Mouse (Mus musculus) embryonic facial prominence, embryonic 15.5 days (tissue): ENCODE measurements around the gene Ccdc51. TPM values are rescaled to one million over a fixed set of nuclear protein-coding genes. Genes with fewer than 3 reads are reported as not detected.

Experiments
- ATAC-seq: fragments of 200-750 bp; cut with Nextera tagmentation; 2 replicates; pipeline ENCODE4 v1.8.0; 2017; ENCODE audit warnings: low read depth, moderate TSS enrichment; ENCODE audit not compliant: insufficient number of reproducible peaks, low FRiP score, low TSS enrichment
- H3K27ac ChIP-seq: fragments of 300-500 bp; sonication (generic); replicated peaks from 2 replicates; pipeline ENCODE4 v1.5.1; 2015; ENCODE audit warnings: mild to moderate bottlenecking, inconsistent platforms
- H3K27me3 ChIP-seq: fragments of 300-500 bp; sonication (generic); 2 replicates; pipeline ENCODE4 v1.6.1; 2015; ENCODE audit warnings: inconsistent platforms
- H3K36me3 ChIP-seq: fragments of 300-500 bp; sonication (generic); 2 replicates; pipeline ENCODE4 v1.6.1; 2015; ENCODE audit warnings: mild to moderate bottlenecking, inconsistent platforms
- H3K4me1 ChIP-seq: fragments of 300-500 bp; sonication (generic); 2 replicates; pipeline ENCODE4 v1.6.1; 2015; ENCODE audit warnings: inconsistent platforms
- H3K4me2 ChIP-seq: fragments of 300-500 bp; sonication (generic); replicated peaks from 2 replicates; pipeline ENCODE4 v1.6.1; 2015; ENCODE audit warnings: mild to moderate bottlenecking, inconsistent platforms
- H3K4me3 ChIP-seq: fragments of 300-500 bp; sonication (generic); replicated peaks from 2 replicates; pipeline ENCODE4 v1.5.1; 2015; ENCODE audit warnings: mild to moderate bottlenecking, inconsistent platforms
- H3K9ac ChIP-seq: fragments of 300-500 bp; sonication (generic); 2 replicates; pipeline ENCODE4 v1.6.1; 2015; ENCODE audit warnings: inconsistent platforms
- H3K9me3 ChIP-seq: fragments of 300-500 bp; sonication (generic); replicated peaks from 2 replicates; pipeline ENCODE4 v1.6.1; 2016; ENCODE audit warnings: inconsistent platforms
- WGBS: fragments of 180-500 bp; shearing (Covaris S2); methylation state at CpG from one replicate; pipeline ENCODE4 v1.1.7; 2015; 5-methylcytosine and 5-hydroxymethylcytosine counted together
- polyA plus RNA-seq: library from polyadenylated mRNA; unstranded; fragments of >200 nt; fragmentation: Nextera tagmentation; extraction: Ambion mirVana; gene quantifications from 2 replicates; pipeline ENCODE4 v1.2.1, GENCODE M21; 2015

Ccdc51 gene
- polyA plus RNA-seq, 1 experiment from 2014 or later, result 16.6 TPM

DNA sequence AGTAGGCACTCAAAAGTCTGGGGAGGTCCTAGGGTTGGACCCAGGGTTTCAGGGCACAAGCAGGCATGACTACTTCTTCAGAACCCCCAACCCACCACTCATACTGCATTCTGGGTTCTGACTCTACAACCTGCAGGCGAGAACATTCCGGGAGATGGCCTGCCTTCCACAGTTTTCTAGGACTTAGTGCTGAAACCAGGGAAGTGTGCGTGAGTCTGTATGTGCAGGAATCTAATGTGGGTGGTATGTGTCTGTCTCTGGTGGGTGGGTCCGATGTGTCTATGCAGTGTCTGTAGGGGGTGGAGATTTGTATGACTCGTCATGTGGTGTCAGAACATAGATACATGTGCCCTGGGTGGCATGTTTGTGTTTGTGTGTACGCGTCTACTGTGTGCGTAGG lies 16.1 kb downstream of the Ccdc51 start:
- Histone ChIP-seq H3K27me3 (no peaks in the 10 kb centered on the region), H3K36me3 (peaks cover 18% of the 10 kb centered on the region; the same call in 1 of the 2 replicates), H3K9ac (no peak overlapping the region), H3K4me3 (no peak overlapping the region), H3K4me2 (peak overlapping the region; percentile 84), H3K4me1 (peaks cover 59% of the 10 kb centered on the region), H3K9me3 (no peaks in the 10 kb centered on the region), H3K27ac (peak overlapping the region; percentile 99)
- no peak for ATAC-seq
- 74% methylated on average over 8 of the region's 8 CpGs for WGBS

DNA sequence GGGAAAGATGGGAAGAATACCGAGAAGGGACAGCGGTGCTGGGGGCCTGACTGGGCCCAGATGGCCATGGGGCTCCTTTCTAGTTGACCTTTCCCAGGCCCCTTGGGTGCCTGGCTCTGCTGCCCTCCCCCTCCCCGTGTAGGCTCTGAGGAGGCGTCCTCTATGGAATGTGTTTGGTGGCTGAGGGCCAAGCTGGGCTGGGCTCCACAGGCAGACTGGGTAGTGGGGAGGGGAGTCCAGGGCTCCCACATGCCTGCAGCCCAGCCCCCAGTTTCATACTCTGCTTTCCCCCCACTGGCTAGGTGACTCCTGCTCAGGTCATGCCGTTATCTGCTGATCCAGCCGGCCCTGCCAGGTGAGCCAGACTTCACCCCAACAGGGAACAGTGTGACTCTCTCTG lies 16.7 kb downstream of the Ccdc51 start:
- ATAC-seq, result no peak
- no peak overlapping the region for H3K4me3 ChIP-seq

DNA sequence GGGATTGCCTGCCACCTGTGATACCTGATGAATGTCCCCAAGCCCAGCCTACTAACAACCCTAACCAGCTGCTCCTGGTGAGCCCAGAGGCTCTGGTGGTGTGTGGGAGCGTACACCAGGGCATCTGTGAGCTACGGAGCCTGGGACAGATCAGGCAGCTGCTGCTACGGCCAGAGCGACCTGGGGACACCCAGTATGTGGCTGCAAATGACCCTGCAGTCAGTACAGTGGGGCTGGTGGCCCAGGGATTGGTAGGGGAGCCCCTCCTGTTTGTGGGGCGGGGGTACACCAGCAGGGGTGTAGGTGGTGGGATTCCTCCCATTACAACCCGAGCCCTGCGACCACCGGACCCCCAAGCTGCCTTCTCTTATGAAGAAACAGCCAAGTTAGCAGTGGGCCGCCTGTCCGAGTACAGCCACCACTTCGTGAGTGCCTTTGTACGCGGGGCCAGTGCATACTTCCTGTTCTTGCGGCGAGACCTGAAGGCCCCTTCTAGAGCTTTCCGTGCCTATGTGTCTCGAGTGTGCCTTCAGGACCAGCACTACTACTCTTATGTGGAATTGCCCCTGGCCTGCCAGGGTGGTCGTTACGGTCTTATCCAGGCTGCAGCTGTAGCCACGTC lies 18.1 kb downstream of the Ccdc51 start:
- Histone ChIP-seq H3K9me3 (no peaks in the 10 kb centered on the region), H3K4me3 (no peak overlapping the region), H3K36me3 (peaks cover 37% of the 10 kb centered on the region; the same call in 1 of the 2 replicates), H3K4me2 (no peak overlapping the region), H3K4me1 (peaks cover 53% of the 10 kb centered on the region), H3K27ac (no peak overlapping the region), H3K9ac (no peak overlapping the region), H3K27me3 (no peaks in the 10 kb centered on the region)
- WGBS, result 84% methylated on average over 20 of the region's 20 CpGs
- ATAC-seq, result no peak

More for the DNA sequence above, 16.7 kb downstream of the Ccdc51 start:
- no peaks in the 10 kb centered on the region for H3K9me3 ChIP-seq
- H3K9ac ChIP-seq, result no peak overlapping the region
- H3K27me3 ChIP-seq, result no peaks in the 10 kb centered on the region
- H3K4me2 ChIP-seq, result peak overlapping the region; percentile 4; the same call in 1 of the 2 replicates
- H3K36me3 ChIP-seq, result peaks cover 24% of the 10 kb centered on the region; the same call in 1 of the 2 replicates
- peak overlapping the region; percentile 99; the same call in 1 of the 2 replicates for H3K27ac ChIP-seq
- WGBS, result 32% methylated on average over 6 of the region's 6 CpGs
- peaks cover 54% of the 10 kb centered on the region for H3K4me1 ChIP-seq

DNA sequence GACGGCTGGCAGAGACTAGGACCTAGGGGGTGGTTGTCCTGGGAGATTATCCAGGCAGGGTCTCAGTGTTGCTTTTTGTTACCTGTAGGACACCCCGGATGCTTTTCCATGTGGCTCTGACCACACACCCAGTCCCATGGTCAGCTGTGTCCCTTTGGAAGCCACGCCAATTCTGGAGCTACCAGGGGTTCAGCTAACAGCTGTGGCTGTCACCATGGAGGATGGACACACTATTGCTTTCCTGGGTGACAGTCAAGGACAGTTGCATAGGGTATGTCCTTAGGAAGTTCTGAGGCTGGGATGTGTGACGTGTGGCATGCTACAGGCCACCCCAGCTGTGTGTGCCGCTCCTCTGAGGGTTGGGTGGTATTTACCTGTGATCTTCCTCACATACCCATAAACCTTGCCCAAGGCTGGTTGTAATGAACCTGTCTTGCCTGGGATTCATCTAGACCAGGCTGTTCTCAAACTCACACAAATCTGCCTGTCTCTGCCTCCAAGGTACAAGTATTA lies 19.7 kb downstream of the Ccdc51 start:
- WGBS, result 90% methylated on average over 5 of the region's 5 CpGs
- no peaks in the 10 kb centered on the region for H3K9me3 ChIP-seq
- H3K4me3 ChIP-seq, result no peak overlapping the region
- no peaks in the 10 kb centered on the region for H3K27me3 ChIP-seq
- H3K27ac ChIP-seq, result no peak overlapping the region
- H3K9ac ChIP-seq, result no peak overlapping the region
- H3K36me3 ChIP-seq, result peaks cover 52% of the 10 kb centered on the region; the same call in 1 of the 2 replicates
- no peak overlapping the region for H3K4me2 ChIP-seq
- H3K4me1 ChIP-seq, result peaks cover 43% of the 10 kb centered on the region
- ATAC-seq, result no peak

DNA sequence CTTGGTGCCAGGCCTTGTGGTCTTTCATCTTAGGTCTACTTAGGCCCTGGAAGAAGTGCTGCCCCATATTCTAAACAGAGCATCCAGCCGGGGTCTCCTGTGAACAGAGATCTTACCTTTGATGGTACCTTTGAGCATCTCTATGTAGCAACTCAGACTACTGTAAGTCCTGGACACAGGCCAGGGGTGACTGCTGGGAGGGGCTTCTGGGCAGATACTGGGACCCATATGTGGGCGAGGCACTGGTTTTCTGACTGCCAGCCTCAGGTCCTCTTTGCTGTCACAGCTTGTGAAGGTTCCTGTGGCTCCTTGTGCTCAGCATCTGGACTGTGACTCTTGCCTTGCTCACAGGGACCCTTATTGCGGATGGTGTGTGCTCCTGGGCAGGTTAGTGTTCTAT lies 20.2 kb downstream of the Ccdc51 start:
- Histone ChIP-seq H3K4me1 (peaks cover 37% of the 10 kb centered on the region), H3K9me3 (no peaks in the 10 kb centered on the region), H3K27me3 (no peaks in the 10 kb centered on the region), H3K9ac (no peak overlapping the region), H3K27ac (no peak overlapping the region), H3K4me2 (no peak overlapping the region), H3K4me3 (no peak overlapping the region), H3K36me3 (peaks cover 53% of the 10 kb centered on the region; the same call in 1 of the 2 replicates)
- WGBS, result 85% methylated on average over 3 of the region's 3 CpGs
- no peak for ATAC-seq

DNA sequence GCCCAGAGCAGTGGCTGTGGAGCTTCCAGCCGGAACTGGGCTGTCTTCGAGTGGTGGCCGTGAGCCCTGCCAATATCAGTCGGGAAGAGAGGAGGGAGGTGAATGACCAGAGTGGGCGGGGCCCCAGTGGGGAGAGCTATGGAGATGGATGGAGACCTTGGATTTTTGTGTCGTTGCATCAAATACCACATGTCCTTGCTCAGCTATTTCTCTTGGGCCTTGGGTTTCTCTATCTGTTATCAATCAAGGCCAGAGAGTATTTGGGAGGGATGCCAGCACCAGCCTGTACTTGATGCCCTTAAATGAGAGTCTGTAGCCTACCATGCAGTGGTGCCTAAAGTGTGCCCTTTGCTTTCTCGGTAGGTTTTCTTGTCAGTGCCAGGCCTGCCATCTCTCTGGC lies 21.0 kb downstream of the Ccdc51 start:
- peaks cover 57% of the 10 kb centered on the region; the same call in 1 of the 2 replicates for H3K36me3 ChIP-seq
- peaks cover 30% of the 10 kb centered on the region for H3K4me1 ChIP-seq
- no peaks in the 10 kb centered on the region for H3K27me3 ChIP-seq
- no peak overlapping the region for H3K9ac ChIP-seq
- H3K9me3 ChIP-seq, result no peaks in the 10 kb centered on the region
- no peak overlapping the region for H3K27ac ChIP-seq
- WGBS, result 76% methylated on average over 7 of the region's 7 CpGs
- no peak for ATAC-seq
- no peak overlapping the region for H3K4me2 ChIP-seq
- no peak overlapping the region for H3K4me3 ChIP-seq

DNA sequence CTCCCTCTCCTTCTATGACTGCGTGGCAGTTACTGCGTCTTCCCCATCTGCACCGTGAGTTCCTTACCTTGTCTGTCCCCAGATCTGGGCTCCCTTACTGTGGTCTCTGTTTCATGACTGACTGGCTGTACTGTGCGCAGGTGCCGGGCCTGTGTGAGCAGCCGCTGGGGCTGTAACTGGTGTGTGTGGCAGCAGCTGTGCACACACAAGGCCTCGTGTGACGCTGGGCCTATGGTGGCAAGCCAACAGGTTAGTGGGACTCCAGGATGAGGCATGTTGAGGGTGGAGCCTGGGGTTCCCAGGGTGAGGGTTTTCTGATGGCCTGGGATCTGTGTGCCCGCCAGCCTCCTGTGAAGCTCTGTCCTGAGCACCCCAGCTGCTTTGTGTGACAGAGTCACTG lies 21.8 kb downstream of the Ccdc51 start:
- peaks cover 22% of the 10 kb centered on the region for H3K4me1 ChIP-seq
- no peaks in the 10 kb centered on the region for H3K27me3 ChIP-seq
- H3K36me3 ChIP-seq, result peaks cover 65% of the 10 kb centered on the region
- no peak overlapping the region for H3K4me2 ChIP-seq
- H3K9me3 ChIP-seq, result no peaks in the 10 kb centered on the region
- no peak for ATAC-seq
- WGBS, result 90% methylated on average over 9 of the region's 9 CpGs
- H3K4me3 ChIP-seq, result no peak overlapping the region
- no peak overlapping the region for H3K9ac ChIP-seq
- H3K27ac ChIP-seq, result no peak overlapping the region

DNA sequence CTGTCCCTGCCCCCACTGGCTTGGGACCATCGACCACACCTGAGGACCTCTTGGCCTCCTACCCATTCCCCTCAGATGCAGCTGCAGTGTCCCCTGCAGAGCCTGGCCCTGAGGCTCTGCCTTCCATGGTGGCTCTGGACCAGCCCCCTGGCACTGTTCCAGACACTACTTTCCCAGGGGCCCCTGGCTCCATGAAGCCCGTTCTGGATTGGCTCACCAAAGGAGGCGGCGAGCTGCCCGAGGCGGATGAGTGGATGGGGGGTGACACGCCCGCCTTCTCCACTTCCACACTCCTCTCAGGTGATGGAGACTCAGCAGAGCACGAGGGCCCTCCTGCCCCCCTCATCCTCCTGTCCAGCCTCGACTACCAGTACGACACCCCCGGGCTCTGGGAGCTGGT lies 22.7 kb downstream of the Ccdc51 start:
- Histone ChIP-seq H3K27ac (no peak overlapping the region), H3K9me3 (no peaks in the 10 kb centered on the region), H3K4me1 (peaks cover 15% of the 10 kb centered on the region), H3K4me2 (no peak overlapping the region), H3K9ac (no peak overlapping the region), H3K27me3 (no peaks in the 10 kb centered on the region), H3K4me3 (no peak overlapping the region), H3K36me3 (peaks cover 72% of the 10 kb centered on the region)
- no peak for ATAC-seq
- 60% methylated on average over 12 of the region's 12 CpGs for WGBS

DNA sequence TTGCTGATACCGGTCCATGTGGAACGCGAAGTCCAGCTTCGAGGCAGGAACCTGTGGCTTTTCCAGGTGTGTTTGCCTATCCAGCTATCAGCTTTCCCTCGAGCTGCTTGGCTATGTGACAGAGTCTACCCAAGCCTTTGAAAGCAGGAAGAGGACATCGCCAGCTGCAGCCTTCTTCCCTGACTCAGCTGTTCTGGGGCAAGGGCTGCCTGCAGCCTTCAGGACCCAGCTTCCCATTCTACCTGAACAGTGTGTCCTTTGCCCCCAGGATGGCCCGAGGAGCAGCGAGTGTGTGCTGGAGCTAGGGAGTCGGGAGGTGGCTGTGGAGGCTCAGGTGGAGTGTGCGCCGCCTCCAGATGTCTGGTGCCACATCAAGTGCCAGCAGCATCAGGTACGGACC lies 23.4 kb downstream of the Ccdc51 start:
- Histone ChIP-seq H3K36me3 (peaks cover 76% of the 10 kb centered on the region), H3K4me2 (no peak overlapping the region), H3K4me1 (peaks cover 15% of the 10 kb centered on the region), H3K27me3 (no peaks in the 10 kb centered on the region), H3K27ac (no peak overlapping the region), H3K4me3 (no peak overlapping the region), H3K9ac (no peak overlapping the region), H3K9me3 (no peaks in the 10 kb centered on the region)
- 88% methylated on average over 12 of the region's 12 CpGs for WGBS
- no peak for ATAC-seq

DNA sequence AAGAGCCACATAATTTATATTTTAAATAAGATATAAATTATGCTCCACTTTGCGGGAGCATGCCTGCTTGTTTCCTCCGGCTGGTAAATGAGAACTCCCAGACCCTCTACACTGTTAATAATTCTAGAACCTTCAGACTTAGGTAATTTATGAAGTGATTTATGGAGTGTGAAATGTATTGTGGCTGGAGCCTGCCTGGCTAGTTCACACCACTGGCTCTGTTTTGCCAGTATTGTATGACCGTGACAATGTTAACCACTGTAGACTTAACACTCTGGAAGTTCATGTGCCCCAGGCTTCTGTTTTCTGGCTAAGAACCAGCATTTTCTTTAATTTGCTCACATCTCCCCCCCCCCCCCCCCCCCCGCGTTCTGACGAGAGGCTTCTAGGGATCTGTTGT lies 25.0 kb downstream of the Ccdc51 start:
- H3K9me3 ChIP-seq, result no peaks in the 10 kb centered on the region
- H3K4me3 ChIP-seq, result no peak overlapping the region
- H3K4me1 ChIP-seq, result peaks cover 15% of the 10 kb centered on the region
- 66% methylated on average over 6 of the region's 6 CpGs for whole genome bisulfite sequencing
- no peaks in the 10 kb centered on the region for H3K27me3 ChIP-seq
- no peak overlapping the region for H3K27ac ChIP-seq
- H3K9ac ChIP-seq, result no peak overlapping the region
- ATAC-seq, result no peak
- H3K4me2 ChIP-seq, result no peak overlapping the region
- H3K36me3 ChIP-seq, result peaks cover 88% of the 10 kb centered on the region

DNA sequence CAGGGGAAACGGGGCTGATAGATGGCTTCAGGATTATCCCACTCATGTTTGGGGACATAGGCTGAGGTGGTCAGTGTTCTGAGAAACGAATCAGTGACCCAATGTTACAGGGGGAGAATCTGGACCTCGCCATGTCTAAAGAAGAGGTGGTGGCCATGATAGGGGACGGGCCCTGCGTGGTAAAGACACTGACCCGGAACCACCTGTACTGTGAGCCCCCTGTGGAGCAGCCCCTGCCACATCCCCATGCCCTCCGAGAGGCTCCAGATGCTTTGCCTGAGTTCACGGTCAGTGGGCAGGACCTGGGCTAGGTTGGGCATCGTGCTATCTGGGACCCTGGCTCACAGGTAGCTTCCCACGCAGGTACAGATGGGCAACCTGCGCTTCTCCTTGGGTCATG lies 27.9 kb downstream of the Ccdc51 start:
- Histone ChIP-seq H3K9me3 (no peaks in the 10 kb centered on the region), H3K27me3 (no peaks in the 10 kb centered on the region), H3K4me1 (peaks cover 2% of the 10 kb centered on the region; the same call in 1 of the 2 replicates), H3K4me3 (no peak overlapping the region), H3K4me2 (no peak overlapping the region), H3K27ac (no peak overlapping the region), H3K9ac (no peak overlapping the region), H3K36me3 (peaks cover 91% of the 10 kb centered on the region)
- ATAC-seq, result no peak
- 94% methylated on average over 11 of the region's 11 CpGs for WGBS

DNA sequence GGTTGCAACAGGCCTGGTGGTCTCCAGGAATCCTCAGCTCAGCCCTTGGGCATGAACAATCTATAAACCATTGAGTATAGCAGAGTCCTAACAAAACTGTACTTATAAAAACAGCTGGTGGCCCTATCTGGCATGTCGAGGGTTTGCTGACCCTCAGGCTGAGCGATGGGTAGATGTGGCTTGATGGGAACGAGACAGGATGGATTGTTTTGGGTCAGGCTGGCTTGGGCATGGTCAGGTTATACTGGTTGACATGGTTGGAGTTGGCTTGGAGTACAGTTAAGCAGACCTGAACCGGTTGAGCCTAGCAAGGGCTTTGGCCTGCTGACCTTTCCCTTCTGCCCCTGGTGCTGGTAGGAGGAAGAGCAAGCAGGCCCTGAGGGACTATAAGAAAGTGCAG lies 28.8 kb downstream of the Ccdc51 start:
- no peak for ATAC-seq
- Histone ChIP-seq H3K27me3 (no peaks in the 10 kb centered on the region), H3K27ac (no peak overlapping the region), H3K9me3 (no peaks in the 10 kb centered on the region), H3K36me3 (peaks cover 91% of the 10 kb centered on the region), H3K9ac (no peak overlapping the region), H3K4me3 (no peak overlapping the region), H3K4me1 (no peaks in the 10 kb centered on the region), H3K4me2 (no peak overlapping the region)
- 81% methylated on average over 4 of the region's 4 CpGs for WGBS
